ENCODE assay signal across 26 mouse cellular contexts in genomic region chr12:50953971-50954370, GRCm38 (mm10).
DNase-seq lines count a peak whose midpoint lies in the region; ATAC-seq and TF ChIP-seq lines count a peak whose summit lies in the region.
"Had no signal": no experiment of that assay in that cellular context is flagged by ENCODE, and none has a peak within 500 bp of the region (broad histone marks: within the 10 kb centered on the region; RNA-seq: fewer than 3 reads in every experiment).

No protein-coding gene starts in this region.

- no peaks in the 10 kb centered on the region for H3K27me3 ChIP-seq in lung, embryonic 14.5 days (ENCODE audit: insufficient read depth, low read length)
- H3K27me3 ChIP-seq in stomach, embryonic 16.5 days (ENCODE audit: control insufficient read depth, insufficient read depth, low read length): no peaks in the 10 kb centered on the region
- H3K27me3 ChIP-seq in stomach, postnatal 0 days (ENCODE audit: control insufficient read depth, insufficient read depth, low read length): no peaks in the 10 kb centered on the region
- H3K27me3 ChIP-seq: embryonic facial prominence, embryonic 13.5 days; forebrain, embryonic 12.5 days; forebrain, embryonic 15.5 days; heart, embryonic 12.5 days; heart, embryonic 15.5 days; hindbrain, embryonic 15.5 days had no signal

- H3K4me1 ChIP-seq in lung, embryonic 14.5 days (ENCODE audit: insufficient read depth): no peaks in the 10 kb centered on the region
- H3K4me1 ChIP-seq in stomach, embryonic 16.5 days (ENCODE audit: control insufficient read depth, insufficient read depth, low read length): no peaks in the 10 kb centered on the region
- no peaks in the 10 kb centered on the region for H3K4me1 ChIP-seq in stomach, postnatal 0 days (replicated peaks; ENCODE audit: control insufficient read depth, insufficient read depth)
- H3K4me1 ChIP-seq: embryonic facial prominence, embryonic 10.5 days; embryonic facial prominence, embryonic 13.5 days; forebrain, embryonic 12.5 days; heart, embryonic 12.5 days; heart, embryonic 15.5 days; hindbrain, embryonic 15.5 days had no signal

- intact Hi-C loops in heart, postnatal 36 days (cut with DNase I): no loop called here

- H3K9ac ChIP-seq in lung, embryonic 14.5 days: no peak overlapping the region
- H3K9ac ChIP-seq in stomach, embryonic 16.5 days (ENCODE audit: low read length): no peak overlapping the region
- no peak overlapping the region for H3K9ac ChIP-seq in stomach, postnatal 0 days (ENCODE audit: low read length)
- H3K9ac ChIP-seq: embryonic facial prominence, embryonic 13.5 days; forebrain, embryonic 12.5 days; forebrain, embryonic 15.5 days; heart, embryonic 12.5 days; heart, embryonic 15.5 days; hindbrain, embryonic 15.5 days had no signal

- ATAC-seq in lung, embryonic 14.5 days (ENCODE audit: insufficient read depth): no peak
- ATAC-seq in stomach, embryonic 16.5 days (ENCODE audit: insufficient read depth, low FRiP score): peak; percentile 37; the same call in 1 of the 2 replicates
- ATAC-seq in stomach, postnatal 0 days (ENCODE audit: low FRiP score, low TSS enrichment): no peak
- ATAC-seq: CD4-positive, CD25-positive, alpha-beta regulatory T cell, adult 4 months; forebrain, embryonic 15.5 days had no signal

- H3K27ac ChIP-seq in lung, embryonic 14.5 days (ENCODE audit: low read depth): no peak overlapping the region
- H3K27ac ChIP-seq in stomach, embryonic 16.5 days (ENCODE audit: low read length): no peak overlapping the region
- H3K27ac ChIP-seq in stomach, postnatal 0 days (replicated peaks): no peak overlapping the region
- H3K27ac ChIP-seq: embryonic facial prominence, embryonic 10.5 days; embryonic facial prominence, embryonic 13.5 days; forebrain, embryonic 12.5 days; forebrain, embryonic 15.5 days; heart, embryonic 15.5 days; hindbrain, embryonic 15.5 days had no signal

- no peak overlapping the region for H3K4me3 ChIP-seq in lung, embryonic 14.5 days (ENCODE audit: low read depth, low read length)
- H3K4me3 ChIP-seq in stomach, embryonic 16.5 days (replicated peaks; ENCODE audit: low read length): no peak overlapping the region
- H3K4me3 ChIP-seq in stomach, postnatal 0 days (ENCODE audit: low read depth, low read length): no peak overlapping the region
- H3K4me3 ChIP-seq: embryonic facial prominence, embryonic 10.5 days; embryonic facial prominence, embryonic 13.5 days; erythroblast, embryonic 14.5 days; forebrain, embryonic 12.5 days; forebrain, embryonic 15.5 days; heart, embryonic 12.5 days; heart, embryonic 15.5 days; hindbrain, embryonic 15.5 days had no signal

- peak; percentile 49 for DNase-seq in lung, embryonic 14.5 days
- no peak for DNase-seq in lung, adult 18-20 months
- DNase-seq in stomach, postnatal 0 days (ENCODE audit: low spot score): no peak
- peak; percentile 16 for DNase-seq in lung, postnatal 25 days (ENCODE audit: low spot score)
- DNase-seq in heart, postnatal 36 days: no peak
- DNase-seq: adrenal gland, adult 2 months; adrenal gland, postnatal 14 days; cerebellum, adult 11-12 months; cerebellum, adult 8-10 months; cerebellum, postnatal 10 days; cerebellum, postnatal 36 days; embryo, embryonic 11 days; gastrocnemius, postnatal 25 days; heart, adult 18-20 months; heart, postnatal 10 days; heart, postnatal 4 days had no signal

- no peak overlapping the region for H3K4me2 ChIP-seq in lung, embryonic 14.5 days
- no peak overlapping the region for H3K4me2 ChIP-seq in stomach, embryonic 16.5 days (ENCODE audit: low read depth, low read length)
- H3K4me2 ChIP-seq in stomach, postnatal 0 days (replicated peaks; ENCODE audit: low read depth): no peak overlapping the region
- H3K4me2 ChIP-seq: embryonic facial prominence, embryonic 13.5 days; forebrain, embryonic 12.5 days; forebrain, embryonic 15.5 days; heart, embryonic 12.5 days; heart, embryonic 15.5 days; hindbrain, embryonic 15.5 days had no signal

- no peaks in the 10 kb centered on the region for H3K9me3 ChIP-seq in lung, embryonic 14.5 days (ENCODE audit: low read depth, low read length)
- no peaks in the 10 kb centered on the region for H3K9me3 ChIP-seq in stomach, embryonic 16.5 days (replicated peaks; ENCODE audit: control insufficient read depth, low read length)
- no peaks in the 10 kb centered on the region for H3K9me3 ChIP-seq in stomach, postnatal 0 days (ENCODE audit: control insufficient read depth, low read length)
- H3K9me3 ChIP-seq: embryonic facial prominence, embryonic 10.5 days; embryonic facial prominence, embryonic 13.5 days; forebrain, embryonic 15.5 days; heart, embryonic 12.5 days; heart, embryonic 15.5 days; hindbrain, embryonic 15.5 days had no signal

- H3K36me3 ChIP-seq in lung, embryonic 14.5 days (ENCODE audit: insufficient read depth): no peaks in the 10 kb centered on the region
- H3K36me3 ChIP-seq in stomach, embryonic 16.5 days (ENCODE audit: control insufficient read depth, insufficient read depth, low read length): no peaks in the 10 kb centered on the region
- no peaks in the 10 kb centered on the region for H3K36me3 ChIP-seq in stomach, postnatal 0 days (ENCODE audit: control insufficient read depth, insufficient read depth, low read length)
- H3K36me3 ChIP-seq: embryonic facial prominence, embryonic 10.5 days; embryonic facial prominence, embryonic 13.5 days; forebrain, embryonic 12.5 days; forebrain, embryonic 15.5 days; heart, embryonic 12.5 days; heart, embryonic 15.5 days; hindbrain, embryonic 15.5 days had no signal

- TF ChIP-seq CTCF in lung, embryonic 14.5 days (IDR thresholded peaks at IDR 0.05; ENCODE audit: low read depth): no peak
- no peak for TF ChIP-seq CTCF in stomach, postnatal 0 days (IDR thresholded peaks at IDR 0.05; ENCODE audit: low read depth)

- 71% methylated on average over 5 of the region's 5 CpGs for WGBS in lung, embryonic 14.5 days
- 61% methylated on average over 5 of the region's 5 CpGs for WGBS in stomach, embryonic 16.5 days
- WGBS in stomach, postnatal 0 days: 36% methylated on average over 5 of the region's 5 CpGs

- no peak for TF ChIP-seq EP300 in stomach, postnatal 0 days (optimal IDR thresholded peaks at IDR 0.05)

Comparison
In these comparisons a context has a peak if more than half of its experiments do, and no peak if none do; other contexts are left out.
1. DNase-seq: peak in lung, embryonic 14.5 days (single experiment) and lung, postnatal 25 days (single experiment); none in lung, adult 18-20 months (0 of 2), stomach, postnatal 0 days (single experiment) and heart, postnatal 36 days (0 of 2).